Mouse (Mus musculus) layer of hippocampus, adult 8-10 months (tissue): Measurements from ENCODE around the gene Mitd1. TPM values are rescaled to one million over a fixed set of nuclear protein-coding genes. Genes with fewer than 3 reads are reported as not detected.
A peak's percentile ranks its signal among the peaks of the same experiment; 100 is the strongest.

Source experiments
- DNase-seq, 2 experiments: peaks; one replicate each; pipeline ENCODE4 v3.0.0; 2022; ENCODE audit warnings: low spot score in 2 of 2
- total RNA-seq, 4 experiments: library from RNA; stranded (reverse); gene quantifications; 2 replicates each; pipeline ENCODE4 v1.2.4; 2022

The Mitd1 gene
- 10 to 100 TPM in 3 of 4 experiments, 1 to 10 TPM in 1; 8.6 to 14.7 (median 12.9) TPM for total RNA-seq

GRCm38 (mm10) chr1:37890025-37890652 lies at the start of gene Mitd1, which contains the start of gene Mrpl30:
Gene Mitd1 (minus strand): TSS chr1:37890411.
Gene Mrpl30 (plus strand): TSS chr1:37890477.
- DNase-seq = peak; percentile 83 to 90

- DNase-seq = no peak
Observed at GRCm38 (mm10) chr1:37931806-37932205, 41.6 kb upstream of the Mitd1 start.

- DNase-seq = no peak
Observed at GRCm38 (mm10) chr1:37925971-37926370, 35.8 kb upstream of the Mitd1 start.

- no peak for DNase-seq
Observed at GRCm38 (mm10) chr1:37922536-37922935, 32.3 kb upstream of the Mitd1 start.

- DNase-seq = no peak
Observed at GRCm38 (mm10) chr1:37918096-37918495, 27.9 kb upstream of the Mitd1 start.

- DNase-seq = no peak
Observed at GRCm38 (mm10) chr1:37917666-37918065, 27.5 kb upstream of the Mitd1 start.

GRCm38 (mm10) chr1:37916393-37916792 lies 26.2 kb upstream of the Mitd1 start, which contains the start of gene Lyg2:
Gene Lyg2 (minus strand): TSS chr1:37916493.
- no peak for DNase-seq

GRCm38 (mm10) chr1:37912751-37913150 lies 22.5 kb upstream of the Mitd1 start:
- DNase-seq = no peak

GRCm38 (mm10) chr1:37903178-37903577 lies 13.0 kb upstream of the Mitd1 start:
- no peak for DNase-seq

- no peak for DNase-seq
Observed at GRCm38 (mm10) chr1:37900288-37900687, 10.1 kb upstream of the Mitd1 start.

- no peak for DNase-seq
Observed at GRCm38 (mm10) chr1:37899816-37900215, 9.6 kb upstream of the Mitd1 start.

GRCm38 (mm10) chr1:37894606-37895005 lies 4.4 kb upstream of the Mitd1 start:
- DNase-seq = no peak

- DNase-seq = no peak
Observed at GRCm38 (mm10) chr1:37891400-37891799, 1.2 kb upstream of the Mitd1 start.

- DNase-seq = no peak
Observed at GRCm38 (mm10) chr1:37889206-37889605, 1.0 kb downstream of the Mitd1 start.

GRCm38 (mm10) chr1:37884451-37884850 lies 5.8 kb downstream of the Mitd1 start:
- DNase-seq = no peak

GRCm38 (mm10) chr1:37883411-37883810 lies 6.8 kb downstream of the Mitd1 start:
- DNase-seq = no peak

- DNase-seq = no peak
Observed at GRCm38 (mm10) chr1:37877736-37878460, 12.3 kb downstream of the Mitd1 start.

- no peak for DNase-seq
Observed at GRCm38 (mm10) chr1:37873157-37873556, 17.1 kb downstream of the Mitd1 start.

GRCm38 (mm10) chr1:37872131-37873067 lies 17.8 kb downstream of the Mitd1 start:
- peak; percentile 77 to 83 for DNase-seq

- DNase-seq = no peak
Observed at GRCm38 (mm10) chr1:37871704-37872103, 18.5 kb downstream of the Mitd1 start, which contains the start of gene Lipt1. Gene Lipt1 (plus strand): TSS chr1:37871738.

- DNase-seq = no peak
Observed at GRCm38 (mm10) chr1:37869362-37869761, 20.8 kb downstream of the Mitd1 start.

- no peak for DNase-seq
Observed at GRCm38 (mm10) chr1:37868640-37869039, 21.6 kb downstream of the Mitd1 start.
